Mouse (Mus musculus) myocyte (in vitro differentiated cells): ENCODE measurements at regions not wholly inside any gene's neighbourhood (a gene's known extent, or its start where the extent isn't known, plus 50 kb on each side); places are given as distances from the start of the nearest gene placed in this dataset.

Experiments
- H3K27me3 ChIP-seq: one replicate; pipeline ENCODE4 v1.6.1; 2011; ENCODE audit not compliant: control insufficient read depth, insufficient read depth, insufficient read length
- H3K36me3 ChIP-seq: one replicate; pipeline ENCODE4 v1.6.1; 2011; ENCODE audit not compliant: control insufficient read depth, insufficient read depth
- H3K4me2 ChIP-seq: one replicate; pipeline ENCODE4 v1.6.1; 2011; ENCODE audit warnings: low read depth, control low read depth
- H3K4me3 ChIP-seq: one replicate; pipeline ENCODE4 v1.5.1; 2011; ENCODE audit warnings: mild to moderate bottlenecking, control low read depth, moderate library complexity
- H3K79me2 ChIP-seq: one replicate; pipeline ENCODE4 v1.6.1; 2011; ENCODE audit not compliant: control insufficient read depth, insufficient read depth
- H3ac ChIP-seq: one replicate; pipeline ENCODE4 v1.6.1; 2011; ENCODE audit not compliant: control insufficient read depth, insufficient read length
- CEBPB ChIP-seq: IDR thresholded peaks from 2 replicates; pipeline ENCODE4 v1.6.1; 2011; ENCODE audit warnings: mild to moderate bottlenecking, moderate library complexity; ENCODE audit not compliant: poor library complexity, insufficient read depth, severe bottlenecking
- E2F4 ChIP-seq: IDR thresholded peaks from one replicate; pipeline ENCODE4 v1.6.1; 2011; ENCODE audit warnings: mild to moderate bottlenecking, control low read depth, moderate library complexity; ENCODE audit not compliant: insufficient read depth
- MAX ChIP-seq: IDR thresholded peaks from one replicate; pipeline ENCODE4 v1.6.1; 2011; ENCODE audit warnings: low read depth, mild to moderate bottlenecking, control low read depth
- MYOD1 ChIP-seq, 3 experiments: IDR thresholded peaks; one replicate each; pipeline ENCODE4 v1.6.1; 2011; ENCODE audit warnings: control low read depth in 2 of 3, low read depth in 2 of 3, mild to moderate bottlenecking in 2 of 3, moderate library complexity in 1 of 3; ENCODE audit not compliant: insufficient read length in 2 of 3, control insufficient read depth in 1 of 3
- MYOG ChIP-seq, 3 experiments: IDR thresholded peaks; one replicate each; pipeline ENCODE4 v1.6.1; 2011; ENCODE audit warnings: control low read depth in 2 of 3, low read depth in 2 of 3, mild to moderate bottlenecking in 2 of 3; ENCODE audit not compliant: insufficient read length in 2 of 3, control insufficient read depth in 1 of 3, insufficient read depth in 1 of 3
- POLR2A ChIP-seq: IDR thresholded peaks from one replicate; pipeline ENCODE4 v1.6.1; 2011; ENCODE audit warnings: low read depth, mild to moderate bottlenecking, control low read depth, moderate library complexity; ENCODE audit not compliant: insufficient read length
- POLR2AphosphoS2 ChIP-seq: IDR thresholded peaks from one replicate; pipeline ENCODE4 v1.6.1; 2011; ENCODE audit warnings: low read depth, control low read depth; ENCODE audit not compliant: insufficient read length
- REST ChIP-seq: IDR thresholded peaks from one replicate; pipeline ENCODE4 v1.6.1; 2011; ENCODE audit warnings: mild to moderate bottlenecking, control low read depth, moderate library complexity; ENCODE audit not compliant: insufficient read depth, insufficient read length
- SRF ChIP-seq: IDR thresholded peaks from one replicate; pipeline ENCODE4 v1.6.1; 2011; ENCODE audit warnings: low read depth; ENCODE audit not compliant: control insufficient read depth, insufficient read length
- TCF12 ChIP-seq: IDR thresholded peaks from one replicate; pipeline ENCODE4 v1.6.1; 2011; ENCODE audit warnings: mild to moderate bottlenecking, control low read depth; ENCODE audit not compliant: poor library complexity, insufficient read depth, severe bottlenecking
- TCF3 ChIP-seq: IDR thresholded peaks from one replicate; pipeline ENCODE4 v1.6.1; 2011; ENCODE audit warnings: low read depth, control low read depth; ENCODE audit not compliant: insufficient read length
- USF1 ChIP-seq: IDR thresholded peaks from one replicate; pipeline ENCODE4 v1.6.1; 2011; ENCODE audit warnings: low read depth, mild to moderate bottlenecking, control low read depth, moderate library complexity

GRCm38 (mm10) chr15:5554926-5555325 lies 310.9 kb upstream of the Ptger4 start:
- H3K4me3 ChIP-seq = no peak overlapping the region
- H3K36me3 ChIP-seq = no peaks in the 10 kb centered on the region
- no peak overlapping the region for H3ac ChIP-seq
- TF ChIP-seq POLR2AphosphoS2 = no peak
- no peak for TF ChIP-seq TCF3
- TF ChIP-seq REST = no peak
- TF ChIP-seq USF1 = no peak
- TF ChIP-seq CEBPB = no peak
- no peak for TF ChIP-seq MYOD1 (IDR thresholded peaks at IDR 0.05; ENCODE audit: control insufficient read depth in 1 of 3, insufficient read length in 2 of 3, low read depth in 2 of 3)
- no peak for TF ChIP-seq MAX
- no peak for TF ChIP-seq MYOG (IDR thresholded peaks at IDR 0.05; ENCODE audit: control insufficient read depth in 1 of 3, insufficient read depth in 1 of 3, insufficient read length in 2 of 3, low read depth in 2 of 3)
- TF ChIP-seq POLR2A = no peak
- TF ChIP-seq SRF = no peak
- no peak overlapping the region for H3K4me2 ChIP-seq
- H3K27me3 ChIP-seq = no peaks in the 10 kb centered on the region
- no peaks in the 10 kb centered on the region for H3K79me2 ChIP-seq

- TF ChIP-seq MAX (no peak), E2F4 (no peak), REST (no peak), TCF3 (no peak), CEBPB (no peak)
- no peaks in the 10 kb centered on the region for H3K79me2 ChIP-seq
- no peaks in the 10 kb centered on the region for H3K36me3 ChIP-seq
- no peak overlapping the region for H3ac ChIP-seq
- no peak overlapping the region for H3K4me3 ChIP-seq
- no peaks in the 10 kb centered on the region for H3K27me3 ChIP-seq
- no peak overlapping the region for H3K4me2 ChIP-seq
These were observed 311.5 kb upstream of the Ptger4 start for GRCm38 (mm10) chr15:5555381-5556066.

- Histone ChIP-seq H3K4me2 (no peak overlapping the region), H3K27me3 (no peaks in the 10 kb centered on the region), H3ac (no peak overlapping the region), H3K4me3 (no peak overlapping the region), H3K36me3 (no peaks in the 10 kb centered on the region), H3K79me2 (no peaks in the 10 kb centered on the region)
- TF ChIP-seq TCF12 (no peak), USF1 (no peak), POLR2A (no peak), REST (no peak), POLR2AphosphoS2 (no peak), E2F4 (no peak), CEBPB (no peak), MAX (no peak), TCF3 (no peak), SRF (no peak), MYOG (IDR thresholded peaks at IDR 0.05; ENCODE audit: control insufficient read depth in 1 of 3, insufficient read depth in 1 of 3, insufficient read length in 2 of 3, low read depth in 2 of 3) (no peak), MYOD1 (IDR thresholded peaks at IDR 0.05; ENCODE audit: control insufficient read depth in 1 of 3, insufficient read length in 2 of 3, low read depth in 2 of 3) (no peak)
These were observed 317.8 kb upstream of the Ptger4 start for GRCm38 (mm10) chr15:5561783-5562182.

GRCm38 (mm10) chr15:5574366-5574765 lies 330.4 kb upstream of the Ptger4 start:
- no peaks in the 10 kb centered on the region for H3K36me3 ChIP-seq
- H3K27me3 ChIP-seq = no peaks in the 10 kb centered on the region
- no peak overlapping the region for H3ac ChIP-seq
- H3K4me3 ChIP-seq = no peak overlapping the region
- H3K4me2 ChIP-seq = no peak overlapping the region
- no peaks in the 10 kb centered on the region for H3K79me2 ChIP-seq
- no peak for TF ChIP-seq REST
- TF ChIP-seq E2F4 = no peak
- TF ChIP-seq TCF3 = no peak
- no peak for TF ChIP-seq POLR2AphosphoS2
- TF ChIP-seq POLR2A = no peak
- no peak for TF ChIP-seq USF1
- no peak for TF ChIP-seq MYOG (IDR thresholded peaks at IDR 0.05; ENCODE audit: control insufficient read depth in 1 of 3, insufficient read depth in 1 of 3, insufficient read length in 2 of 3, low read depth in 2 of 3)
- TF ChIP-seq TCF12 = no peak
- TF ChIP-seq MYOD1 (IDR thresholded peaks at IDR 0.05; ENCODE audit: control insufficient read depth in 1 of 3, insufficient read length in 2 of 3, low read depth in 2 of 3) = no peak
- no peak for TF ChIP-seq SRF
- no peak for TF ChIP-seq CEBPB
- no peak for TF ChIP-seq MAX

DNA sequence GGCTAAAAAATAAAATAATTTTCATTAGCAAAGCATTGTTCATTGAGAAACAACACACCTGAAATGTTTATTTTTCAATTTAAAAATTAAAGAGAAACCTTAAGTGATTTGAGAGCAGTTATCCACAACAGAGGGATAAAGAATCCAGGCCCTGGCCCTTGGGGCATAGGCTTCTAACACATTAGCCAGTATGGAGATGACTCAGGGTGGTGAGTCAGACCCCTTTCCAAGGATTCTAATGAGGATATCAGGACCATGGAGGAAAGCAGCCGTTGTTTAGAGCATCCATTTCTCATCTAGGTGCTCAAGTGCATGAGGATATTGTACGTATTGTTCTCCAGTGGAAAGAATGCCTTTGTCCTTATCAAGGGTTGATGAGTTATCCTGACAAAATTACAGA lies 335.6 kb upstream of the Ptger4 start:
- Histone ChIP-seq H3K4me2 (no peak overlapping the region), H3K79me2 (no peaks in the 10 kb centered on the region)
- no peak for TF ChIP-seq MYOG (IDR thresholded peaks at IDR 0.05; ENCODE audit: control insufficient read depth in 1 of 3, insufficient read depth in 1 of 3, insufficient read length in 2 of 3, low read depth in 2 of 3)
- no peak for TF ChIP-seq POLR2A
- TF ChIP-seq TCF12 = no peak
- no peak for TF ChIP-seq MAX
- no peak for TF ChIP-seq REST
- TF ChIP-seq E2F4 = no peak
- TF ChIP-seq SRF = no peak
- no peak for TF ChIP-seq USF1
- no peak for TF ChIP-seq MYOD1 (IDR thresholded peaks at IDR 0.05; ENCODE audit: control insufficient read depth in 1 of 3, insufficient read length in 2 of 3, low read depth in 2 of 3)
- TF ChIP-seq POLR2AphosphoS2 = no peak
- no peak for TF ChIP-seq CEBPB
- TF ChIP-seq TCF3 = no peak

More for the DNA sequence above, 335.6 kb upstream of the Ptger4 start:
- H3K36me3 ChIP-seq = no peaks in the 10 kb centered on the region
- H3K4me3 ChIP-seq = no peak overlapping the region
- H3K27me3 ChIP-seq = no peaks in the 10 kb centered on the region
- no peak overlapping the region for H3ac ChIP-seq
